In genomic region chr10:18315071-18315470, GRCm38 (mm10) we compare ENCODE assay signal across 29 mouse cellular contexts. TPM values are rescaled to one million over a fixed set of nuclear protein-coding genes. Genes with fewer than 3 reads are reported as not detected.
DNase-seq lines count a peak whose midpoint lies in the region; ATAC-seq and TF ChIP-seq lines count a peak whose summit lies in the region.
"Had no signal": no experiment of that assay in that cellular context is flagged by ENCODE, and none has a peak within 500 bp of the region (broad histone marks: within the 10 kb centered on the region; RNA-seq: fewer than 3 reads in every experiment).

No protein-coding gene starts in this region.

- H3K36me3 ChIP-seq in hindbrain, postnatal 0 days (ENCODE audit: insufficient read depth, low read length) = no peaks in the 10 kb centered on the region
- no peaks in the 10 kb centered on the region for H3K36me3 ChIP-seq in hindbrain, embryonic 14.5 days (replicated peaks; ENCODE audit: control insufficient read depth, insufficient read depth)
- no peaks in the 10 kb centered on the region for H3K36me3 ChIP-seq in testis, adult 2 months (ENCODE audit: control insufficient read depth, insufficient read depth, low read length)
- H3K36me3 ChIP-seq: embryonic facial prominence, embryonic 13.5 days; forebrain, embryonic 10.5 days; forebrain, embryonic 15.5 days; G1E; hindbrain, embryonic 15.5 days; intestine, embryonic 15.5 days; limb, embryonic 12.5 days; liver, embryonic 15.5 days had no signal

- H3K4me3 ChIP-seq in hindbrain, postnatal 0 days (ENCODE audit: low read length) = no peak overlapping the region
- no peak overlapping the region for H3K4me3 ChIP-seq in hindbrain, embryonic 14.5 days (replicated peaks; ENCODE audit: low read length)
- H3K4me3 ChIP-seq in testis, adult 2 months (ENCODE audit: control insufficient read depth, low read depth, low read length) = no peak overlapping the region
- H3K4me3 ChIP-seq: embryonic facial prominence, embryonic 13.5 days; forebrain, embryonic 10.5 days; forebrain, embryonic 15.5 days; hindbrain, embryonic 15.5 days; intestine, embryonic 15.5 days; limb, embryonic 12.5 days; liver, embryonic 15.5 days had no signal

- intact Hi-C loops in left cerebral cortex, postnatal 4 days (cut with DNase I) = no loop called here
- intact Hi-C loops in left cerebral cortex, postnatal 36 days (cut with DNase I) = loop anchor here (5.0 kb wide), 2 partner anchors 72 to 73 kb away; no protein-coding TSS in a partner anchor

- no peaks in the 10 kb centered on the region for H3K9me3 ChIP-seq in hindbrain, postnatal 0 days (ENCODE audit: low read length)
- no peaks in the 10 kb centered on the region for H3K9me3 ChIP-seq in hindbrain, embryonic 14.5 days (ENCODE audit: control insufficient read depth, low read length)
- H3K9me3 ChIP-seq: embryonic facial prominence, embryonic 13.5 days; forebrain, embryonic 10.5 days; forebrain, embryonic 15.5 days; hindbrain, embryonic 15.5 days; intestine, embryonic 15.5 days; limb, embryonic 12.5 days; liver, embryonic 15.5 days had no signal

- TF ChIP-seq POLR2A in testis, adult 2 months (IDR thresholded peaks at IDR 0.05; ENCODE audit: control insufficient read depth, low read depth, low read length) = no peak

- no peak for TF ChIP-seq CTCF in hindbrain, postnatal 0 days (IDR thresholded peaks at IDR 0.05; ENCODE audit: low read depth)
- TF ChIP-seq CTCF in testis, adult 2 months (IDR thresholded peaks at IDR 0.05; ENCODE audit: control insufficient read depth, insufficient read depth, insufficient replicate concordance, low read depth, low read length) = no peak

- WGBS in hindbrain, postnatal 0 days = 77% methylated on average over 1 of the region's 1 CpGs
- 90% methylated on average over 1 of the region's 1 CpGs for WGBS in hindbrain, embryonic 14.5 days

- H3K9ac ChIP-seq in hindbrain, postnatal 0 days (replicated peaks; ENCODE audit: low read length) = no peak overlapping the region
- no peak overlapping the region for H3K9ac ChIP-seq in hindbrain, embryonic 14.5 days
- H3K9ac ChIP-seq: embryonic facial prominence, embryonic 13.5 days; forebrain, embryonic 15.5 days; hindbrain, embryonic 15.5 days; intestine, embryonic 15.5 days; limb, embryonic 12.5 days; liver, embryonic 15.5 days; lung, embryonic 14.5 days had no signal

- no peak for ATAC-seq in hindbrain, postnatal 0 days
- ATAC-seq in hindbrain, embryonic 14.5 days (ENCODE audit: low FRiP score) = no peak
- ATAC-seq: forebrain, embryonic 15.5 days; intestine, embryonic 15.5 days had no signal

- no peaks in the 10 kb centered on the region for H3K4me1 ChIP-seq in hindbrain, postnatal 0 days (ENCODE audit: insufficient read depth, low read length)
- peaks cover 5% of the 10 kb centered on the region for H3K4me1 ChIP-seq in hindbrain, embryonic 14.5 days (replicated peaks; ENCODE audit: control insufficient read depth, insufficient read depth, low read length)
- peaks cover 6% of the 10 kb centered on the region for H3K4me1 ChIP-seq in testis, adult 2 months (ENCODE audit: control insufficient read depth, insufficient read depth, low read length)
- H3K4me1 ChIP-seq: liver, embryonic 15.5 days had no signal

- H3K27ac ChIP-seq in hindbrain, postnatal 0 days = no peak overlapping the region
- no peak overlapping the region for H3K27ac ChIP-seq in hindbrain, embryonic 14.5 days
- 0 out of 2 replicates have a peak overlapping the region, but pooled peaks have one; percentile 21 for H3K27ac ChIP-seq in testis, adult 2 months (ENCODE audit: control insufficient read depth, insufficient read depth, low read depth, low read length)
- H3K27ac ChIP-seq: embryonic facial prominence, embryonic 13.5 days; forebrain, embryonic 10.5 days; forebrain, embryonic 15.5 days; hindbrain, embryonic 15.5 days; intestine, embryonic 15.5 days; limb, embryonic 12.5 days; liver, embryonic 15.5 days; stomach, postnatal 0 days had no signal

- no peaks in the 10 kb centered on the region for H3K27me3 ChIP-seq in hindbrain, postnatal 0 days (ENCODE audit: insufficient read depth, low read length)
- no peaks in the 10 kb centered on the region for H3K27me3 ChIP-seq in hindbrain, embryonic 14.5 days (ENCODE audit: control insufficient read depth, insufficient read depth, low read length)
- H3K27me3 ChIP-seq in testis, adult 2 months (ENCODE audit: control insufficient read depth, insufficient read depth, low read length) = no peaks in the 10 kb centered on the region
- H3K27me3 ChIP-seq: embryonic facial prominence, embryonic 13.5 days; hindbrain, embryonic 15.5 days; intestine, embryonic 15.5 days; limb, embryonic 12.5 days had no signal

- H3K4me2 ChIP-seq in hindbrain, postnatal 0 days (ENCODE audit: low read depth, low read length) = no peak overlapping the region
- no peak overlapping the region for H3K4me2 ChIP-seq in hindbrain, embryonic 14.5 days (replicated peaks)
- H3K4me2 ChIP-seq: embryonic facial prominence, embryonic 13.5 days; forebrain, embryonic 15.5 days; heart, embryonic 11.5 days; hindbrain, embryonic 15.5 days; intestine, embryonic 15.5 days; limb, embryonic 12.5 days; liver, embryonic 15.5 days; lung, embryonic 14.5 days had no signal

- DNase-seq in cerebellum, adult 11-12 months = peak; percentile 13
- no peak for DNase-seq in cerebellum, adult 8-10 months
- peak; percentile 42 for DNase-seq in hindbrain, postnatal 0 days (ENCODE audit: low spot score)
- no peak for DNase-seq in hindbrain, embryonic 14.5 days (ENCODE audit: low spot score)
- DNase-seq in left cerebral cortex, postnatal 4 days = peak; percentile 62
- DNase-seq in left cerebral cortex, postnatal 36 days (ENCODE audit: low spot score in 2 of 2) = no peak
- DNase-seq in testis, postnatal 10 days (ENCODE audit: low spot score) = no peak
- DNase-seq: adrenal gland, adult 8-10 months; gastrocnemius, postnatal 25 days; heart, adult 18-20 months; heart, postnatal 4 days; kidney, adult 2 months; kidney, postnatal 36 days; lung, embryonic 14.5 days; lung, postnatal 14 days; midbrain, embryonic 14.5 days; right cerebral cortex, postnatal 25 days; thymus, postnatal 4 days had no signal

RNA-seq across cellular contexts. Expression of gene Nhsl1, which starts 3.7 kb away (rescaled TPM):
- 29.6 and 38.9 TPM in 2 replicates for total RNA-seq in hindbrain, postnatal 0 days (2014; rRNA removed)
- 11.9 and 12.0 TPM in 2 replicates for polyA plus RNA-seq in hindbrain, postnatal 0 days (2015; fragmentation: Nextera tagmentation; extraction: Ambion mirVana)
- polyA plus RNA-seq in hindbrain, embryonic 14.5 days (2014; fragmentation: Nextera tagmentation; extraction: Ambion mirVana) = 17.7 and 17.8 TPM in 2 replicates
- 10 to 100 TPM; 27.5 to 27.9 TPM for total RNA-seq in left cerebral cortex, postnatal 4 days (2021)
- 10 to 100 TPM; 23.7 to 27.7 TPM for total RNA-seq in left cerebral cortex, postnatal 36 days (2021)
- polyA plus RNA-seq in testis, adult 2 months (2012; rRNA removed) = 11.7 and 11.9 TPM in 2 replicates
- polyA plus RNA-seq: G1E had no signal

Comparison
In these comparisons a context has a peak if more than half of its experiments do, and no peak if none do; other contexts are left out.
1. DNase-seq: peak in cerebellum, adult 11-12 months (single experiment), hindbrain, postnatal 0 days (single experiment) and left cerebral cortex, postnatal 4 days (single experiment); none in cerebellum, adult 8-10 months (single experiment), hindbrain, embryonic 14.5 days (single experiment), left cerebral cortex, postnatal 36 days (0 of 2) and testis, postnatal 10 days (single experiment).